Mouse (Mus musculus): ENCODE data around the gene Gtf2e1. TPM values are rescaled to one million over a fixed set of nuclear protein-coding genes. Genes with fewer than 3 reads are reported as not detected.

The Gtf2e1 gene
- total RNA-seq, 2 experiments from 2014 or later = 21.5 to 22.3 TPM

DNA sequence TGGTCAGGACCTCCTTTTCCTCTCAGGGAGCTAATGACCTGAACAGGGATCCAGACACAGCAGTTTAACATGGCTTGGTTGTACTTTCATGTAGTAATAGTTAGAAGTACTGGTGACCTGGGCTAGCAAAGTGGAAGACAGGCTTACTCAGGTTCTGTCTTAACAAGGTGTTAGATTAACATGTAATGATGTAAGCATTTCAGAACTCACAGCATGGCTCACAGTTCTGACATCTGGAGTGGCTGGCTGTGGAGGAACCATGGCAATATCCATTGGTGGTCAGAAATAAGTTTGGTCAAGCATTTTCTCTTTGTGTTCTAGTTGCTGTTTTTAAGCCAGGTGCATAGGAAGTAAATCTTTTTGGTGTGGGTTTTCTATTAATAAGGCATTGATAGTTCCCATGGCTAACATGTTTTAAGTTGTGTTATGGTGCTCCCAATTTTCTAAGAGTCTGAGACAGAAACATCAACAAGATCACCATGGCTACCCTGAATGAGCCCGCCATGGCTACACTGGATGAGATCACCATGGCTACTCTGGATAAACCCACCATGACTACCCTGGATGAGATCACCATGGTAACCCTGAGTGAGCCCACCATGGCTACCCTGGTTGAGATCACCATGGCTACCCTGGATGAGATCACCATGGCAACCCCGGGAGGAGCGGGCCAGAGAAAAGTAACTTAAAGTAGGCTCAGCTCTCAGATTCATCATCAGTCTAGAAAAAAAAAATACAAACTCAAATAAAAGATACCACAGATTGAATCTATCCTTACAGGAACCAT, 52.6 kb downstream of the Gtf2e1 start:
- peak in 1 of 2 experiments; percentile 30 for DNase-seq (ENCODE audit: low spot score in 2 of 2)

DNA sequence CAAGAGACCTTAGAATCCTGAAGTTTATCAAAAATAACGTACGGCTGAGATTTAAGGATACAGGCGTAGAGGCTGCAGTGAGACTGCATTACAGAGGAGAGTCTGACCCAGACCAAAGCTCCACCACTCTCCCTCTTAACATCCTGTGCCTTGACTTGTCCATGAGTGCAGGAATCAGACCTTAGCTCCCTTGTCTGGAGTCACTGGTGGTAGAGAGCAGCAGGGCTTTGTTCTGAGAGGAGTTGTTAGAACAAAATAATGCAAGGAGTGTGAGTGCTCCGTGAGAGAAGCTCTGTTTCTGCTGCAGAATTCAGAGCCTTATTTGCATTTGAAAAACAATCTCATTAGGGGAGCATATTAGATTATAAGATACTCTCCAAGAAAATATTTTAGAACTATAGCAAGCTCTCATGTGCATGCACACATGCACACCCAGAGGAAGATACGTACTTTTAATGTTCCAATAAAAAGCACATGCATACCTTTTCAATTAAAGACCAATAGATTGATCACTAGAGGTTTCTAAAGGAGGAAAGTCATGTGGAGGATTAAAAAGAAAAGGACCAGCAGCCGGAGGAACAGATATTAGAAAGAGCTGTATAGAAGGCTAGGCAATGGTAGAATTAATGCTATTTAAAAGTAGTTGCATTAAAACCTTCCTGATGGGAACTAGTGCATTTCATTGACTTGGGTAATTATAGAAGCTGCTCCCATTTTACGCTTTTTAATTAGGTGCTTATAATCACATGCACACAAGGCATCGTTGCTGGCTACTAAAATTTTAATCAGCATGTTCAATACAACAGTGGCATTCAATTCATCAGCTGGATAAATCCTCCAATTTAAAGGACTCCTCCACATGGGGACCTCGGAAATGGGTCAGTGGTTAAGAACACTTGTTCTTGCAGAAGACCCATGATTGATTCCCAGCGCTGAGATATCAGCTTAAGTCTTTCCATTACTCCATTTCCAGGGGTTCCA, 61.0 kb downstream of the Gtf2e1 start:
- no peak for DNase-seq (ENCODE audit: low spot score in 2 of 2)

- no peak for DNase-seq (ENCODE audit: low spot score in 2 of 2)
These were observed 66.8 kb downstream of the Gtf2e1 start for GRCm38 (mm10) chr16:37472620-37473312.

DNA sequence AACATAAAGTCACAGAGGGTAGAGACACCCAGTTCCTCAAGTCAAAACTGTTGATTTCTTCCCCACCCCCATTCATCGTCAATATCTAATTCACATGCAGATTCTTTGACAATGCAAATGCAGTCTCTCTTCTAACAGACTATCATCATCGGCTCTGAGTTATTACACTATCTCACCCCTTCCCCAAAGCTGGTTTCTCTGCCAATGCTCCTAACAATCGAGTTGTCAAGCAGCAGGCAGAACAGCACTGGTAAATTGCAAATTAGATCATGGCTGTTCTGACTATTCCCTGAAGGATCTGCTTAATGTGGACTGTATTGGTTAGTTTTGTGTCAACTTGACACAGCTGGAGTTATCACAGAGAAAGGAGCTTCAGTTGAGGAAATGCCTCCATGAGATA, 70.0 kb downstream of the Gtf2e1 start:
- no peak for DNase-seq (ENCODE audit: low spot score in 2 of 2)

DNA sequence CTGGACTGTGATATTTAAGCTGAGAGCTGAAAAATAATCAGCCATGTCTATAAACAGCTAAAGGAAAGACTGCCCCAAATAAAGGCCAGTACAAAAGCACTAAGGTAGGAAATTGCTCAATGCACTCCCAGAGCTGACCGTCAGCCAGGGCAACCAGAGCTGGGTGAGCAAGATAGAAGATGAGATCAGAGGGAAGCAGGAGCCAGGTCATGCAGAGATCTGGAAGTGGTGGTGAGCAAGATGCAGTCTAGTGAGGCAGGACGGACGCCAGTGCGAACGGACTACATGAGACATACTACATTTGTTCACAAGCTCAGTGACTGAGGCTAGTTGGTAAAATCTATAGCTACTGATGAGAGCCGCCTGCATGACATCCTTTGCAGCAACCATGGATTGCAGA, 75.6 kb downstream of the Gtf2e1 start:
- DNase-seq (ENCODE audit: low spot score in 2 of 2) = no peak

- DNase-seq (ENCODE audit: low spot score in 2 of 2) = no peak
These were observed 76.7 kb downstream of the Gtf2e1 start for GRCm38 (mm10) chr16:37462886-37463285.

GRCm38 (mm10) chr16:37461601-37462000, 78.0 kb downstream of the Gtf2e1 start:
- no peak for DNase-seq (ENCODE audit: low spot score in 2 of 2)

Other genes with a start within 250 kb of the Gtf2e1 start
- gene Stxbp5l, start 154.8 kb downstream of the Gtf2e1 start, total RNA-seq (2021) = 10 to 100 TPM; 95.5 to 99.9 TPM
- 1 to 10 TPM; 8.2 to 9.1 TPM for gene Rabl3, start 96 bp upstream of the Gtf2e1 start, total RNA-seq (2021)
- under 1 TPM in 1 of 2 experiments, not detected in 1; 0.31 TPM for gene Hgd, start 40.4 kb upstream of the Gtf2e1 start, total RNA-seq (2021)
- gene Ndufb4, start 114.7 kb upstream of the Gtf2e1 start, total RNA-seq (2021) = 10 to 100 TPM; 52.8 to 88.1 TPM
- gene Fstl1, start 237.1 kb upstream of the Gtf2e1 start, total RNA-seq (2021) = 10 to 100 TPM; 74.6 to 75.2 TPM